Mouse (Mus musculus) v-Abl transformed pro-B cells (cell line): ENCODE measurements around the gene Usb1.

Experiments
- in situ Hi-C, 2 experiments: fragments of 400-800 bp; cut with MboI; formaldehyde crosslinking; loops; one replicate each; pipeline ENCODE4 v1.15.1; 2025; ENCODE audit not compliant: unreplicated experiment in 2 of 2

Usb1 gene

GRCm38 (mm10) chr8:95331720-95332436, at the start of gene Usb1, which contains the start of gene Zfp319:
Usb1 (plus strand) TSS chr8:95332284.
Zfp319 (minus strand) TSS chr8:95331950.
- in situ Hi-C loops = loop anchor here (5.0 to 25.0 kb wide), 4 partner anchors 75 to 553 kb away; partner anchors contain the start of genes Cnot1 (in 1 of the 2), Got2 (in 1 of the 2) and Sap18b (in 1 of the 2)

- in situ Hi-C loops = no loop called here
Observed at GRCm38 (mm10) chr8:95289066-95289650, 42.9 kb upstream of the Usb1 start.

- in situ Hi-C loops = no loop called here
Observed at GRCm38 (mm10) chr8:95293172-95293571, 38.9 kb upstream of the Usb1 start.

GRCm38 (mm10) chr8:95293891-95294290, 38.2 kb upstream of the Usb1 start:
- in situ Hi-C loops = no loop called here

GRCm38 (mm10) chr8:95302410-95302809, 29.7 kb upstream of the Usb1 start:
- in situ Hi-C loops = loop anchor here in 1 of 2 experiments (10.0 kb wide), 1 partner anchor 358 kb away; no protein-coding TSS in a partner anchor

- in situ Hi-C loops = loop anchor here (5.0 to 10.0 kb wide), 2 partner anchors 53 to 361 kb away; no protein-coding TSS in a partner anchor
Observed at GRCm38 (mm10) chr8:95305526-95305925, 26.6 kb upstream of the Usb1 start.

- in situ Hi-C loops = loop anchor here (5.0 to 10.0 kb wide), 2 partner anchors 54 to 362 kb away; no protein-coding TSS in a partner anchor
Observed at GRCm38 (mm10) chr8:95306431-95306830, 25.7 kb upstream of the Usb1 start, which contains the start of gene Cngb1. Cngb1 (minus strand) TSS chr8:95306585.

GRCm38 (mm10) chr8:95310342-95310970, 21.6 kb upstream of the Usb1 start, which contains the start of gene Tepp:
Tepp (plus strand) TSS chr8:95310566.
- in situ Hi-C loops = no loop called here

GRCm38 (mm10) chr8:95312836-95313235, 19.2 kb upstream of the Usb1 start:
- in situ Hi-C loops = no loop called here

GRCm38 (mm10) chr8:95313857-95314256, 18.2 kb upstream of the Usb1 start:
- in situ Hi-C loops = no loop called here

- in situ Hi-C loops = no loop called here
Observed at GRCm38 (mm10) chr8:95314707-95315106, 17.4 kb upstream of the Usb1 start.

GRCm38 (mm10) chr8:95315350-95315749, 16.7 kb upstream of the Usb1 start:
- in situ Hi-C loops = no loop called here

- in situ Hi-C loops = loop anchor here in 1 of 2 experiments (10.0 kb wide), 1 partner anchor 376 kb away; no protein-coding TSS in a partner anchor
Observed at GRCm38 (mm10) chr8:95320224-95321139, 11.6 kb upstream of the Usb1 start.

- in situ Hi-C loops = loop anchor here in 1 of 2 experiments (10.0 kb wide), 1 partner anchor 378 kb away; no protein-coding TSS in a partner anchor
Observed at GRCm38 (mm10) chr8:95323201-95323600, 8.9 kb upstream of the Usb1 start.

- in situ Hi-C loops = loop anchor here (5.0 to 25.0 kb wide), 5 partner anchors 67 to 513 kb away; partner anchors contain the start of genes Cfap20 (in 1 of the 2), Cnot1 (in 1 of the 2) and Sap18b (in 1 of the 2)
Observed at GRCm38 (mm10) chr8:95324646-95325045, 7.4 kb upstream of the Usb1 start.

- in situ Hi-C loops = loop anchor here (5.0 to 25.0 kb wide), 5 partner anchors 70 to 510 kb away; partner anchors contain the start of genes Cfap20 (in 1 of the 2), Cnot1 (in 1 of the 2) and Sap18b (in 1 of the 2)
Observed at GRCm38 (mm10) chr8:95326822-95327221, 5.3 kb upstream of the Usb1 start.

- in situ Hi-C loops = loop anchor here (5.0 to 25.0 kb wide), 5 partner anchors 71 to 509 kb away; partner anchors contain the start of genes Cfap20 (in 1 of the 2), Cnot1 (in 1 of the 2) and Sap18b (in 1 of the 2)
Observed at GRCm38 (mm10) chr8:95327866-95328465, 4.1 kb upstream of the Usb1 start.

GRCm38 (mm10) chr8:95330367-95330766, 1.7 kb upstream of the Usb1 start:
- in situ Hi-C loops = loop anchor here (5.0 to 25.0 kb wide), 4 partner anchors 73 to 554 kb away; partner anchors contain the start of genes Cnot1 (in 1 of the 2), Got2 (in 1 of the 2) and Sap18b (in 1 of the 2)
